Mouse (Mus musculus) lung, adult 2 months (tissue): ENCODE results near the gene Sema6b.

ENCODE experiments used
- CTCF ChIP-seq: fragments of 200-500 bp; IDR thresholded peaks from 2 replicates; pipeline ENCODE4 v1.5.1; 2011; ENCODE audit warnings: mild to moderate bottlenecking, low read length, control low read depth; ENCODE audit not compliant: insufficient read depth
- POLR2A ChIP-seq: fragments of 200-500 bp; IDR thresholded peaks from 2 replicates; pipeline ENCODE4 v1.6.1; 2011; ENCODE audit warnings: low read depth, mild to moderate bottlenecking, control low read depth, low read length, borderline replicate concordance; ENCODE audit errors: extremely low read depth

DNA sequence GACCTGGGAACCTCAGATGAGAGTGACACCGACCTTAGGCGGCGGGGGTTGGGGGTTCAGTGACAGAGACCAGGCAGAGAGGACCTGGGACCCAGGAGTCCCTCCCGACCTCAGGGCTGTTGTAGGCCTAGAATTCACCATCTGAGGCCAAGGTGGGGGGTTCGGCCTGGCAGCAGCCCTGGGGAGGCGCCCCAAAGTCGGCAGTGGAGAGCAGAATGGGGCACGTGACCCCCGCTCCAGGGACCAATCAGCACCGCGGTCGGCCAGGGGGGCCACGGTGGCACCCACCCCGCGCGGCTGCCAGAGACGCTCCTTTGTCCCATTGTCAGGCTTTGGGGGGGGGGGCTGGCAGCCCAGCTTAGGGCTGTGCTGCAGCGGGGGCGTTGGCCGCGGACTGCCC is 788 bp downstream of the Sema6b start:
- TF ChIP-seq CTCF (no peak), POLR2A (no peak)
